Mouse (Mus musculus) spleen, adult 2 months (tissue): Measurements from ENCODE around the gene Fam129c. TPM values are rescaled to one million over a fixed set of nuclear protein-coding genes. Genes with fewer than 3 reads are reported as not detected.

Experiments used
- DNase-seq, 2 experiments: peaks; one replicate each; pipeline versions ENCODE4 v3.0.0 to v3.0.0-alpha.2; 2012 to 2021; ENCODE audit warnings: low spot score in 2 of 2, low read depth in 1 of 2
- H3K27ac ChIP-seq: fragments of 200-500 bp; 2 replicates; pipeline ENCODE4 v1.5.1; 2012; ENCODE audit warnings: low read length, inconsistent platforms; ENCODE audit not compliant: insufficient read depth
- H3K27me3 ChIP-seq: fragments of 200-500 bp; 2 replicates; pipeline ENCODE4 v1.6.1; 2012; ENCODE audit warnings: mild to moderate bottlenecking, moderate library complexity, low read length, inconsistent platforms; ENCODE audit not compliant: control insufficient read depth, insufficient read depth
- H3K36me3 ChIP-seq: fragments of 200-500 bp; 2 replicates; pipeline ENCODE4 v1.6.1; 2012; ENCODE audit warnings: mild to moderate bottlenecking, low read length, inconsistent platforms; ENCODE audit not compliant: control insufficient read depth, insufficient read depth
- H3K4me1 ChIP-seq: fragments of 200-500 bp; 2 replicates; pipeline ENCODE4 v1.6.1; 2011; ENCODE audit warnings: inconsistent platforms; ENCODE audit not compliant: control insufficient read depth, insufficient read depth, insufficient read length
- H3K4me3 ChIP-seq: fragments of 200-500 bp; 2 replicates; pipeline ENCODE4 v1.5.1; 2011; ENCODE audit warnings: mild to moderate bottlenecking, inconsistent platforms; ENCODE audit not compliant: insufficient read depth, insufficient read length; ENCODE audit errors: extremely low read depth
- CTCF ChIP-seq: fragments of 200-500 bp; IDR thresholded peaks from 2 replicates; pipeline ENCODE4 v1.5.1; 2011; ENCODE audit warnings: mild to moderate bottlenecking, inconsistent platforms; ENCODE audit not compliant: insufficient read depth, insufficient read length, insufficient replicate concordance; ENCODE audit errors: extremely low read depth
- POLR2A ChIP-seq: fragments of 200-500 bp; IDR thresholded peaks from 2 replicates; pipeline ENCODE4 v1.6.1; 2011; ENCODE audit warnings: low read depth, low read length, inconsistent platforms
- WGBS: fragments of 180-500 bp; shearing (Covaris S2); methylation state at CpG from one replicate; pipeline ENCODE4 v1.1.7; 2018; 5-methylcytosine and 5-hydroxymethylcytosine counted together
- polyA plus RNA-seq: library from polyadenylated mRNA; depleted of rRNA; stranded (reverse); fragments of >200 nt; gene quantifications from 2 replicates; pipeline ENCODE4 v1.2.3, GENCODE M21; 2012

The Fam129c gene
- polyA plus RNA-seq, 1 experiment = 115 TPM

DNA sequence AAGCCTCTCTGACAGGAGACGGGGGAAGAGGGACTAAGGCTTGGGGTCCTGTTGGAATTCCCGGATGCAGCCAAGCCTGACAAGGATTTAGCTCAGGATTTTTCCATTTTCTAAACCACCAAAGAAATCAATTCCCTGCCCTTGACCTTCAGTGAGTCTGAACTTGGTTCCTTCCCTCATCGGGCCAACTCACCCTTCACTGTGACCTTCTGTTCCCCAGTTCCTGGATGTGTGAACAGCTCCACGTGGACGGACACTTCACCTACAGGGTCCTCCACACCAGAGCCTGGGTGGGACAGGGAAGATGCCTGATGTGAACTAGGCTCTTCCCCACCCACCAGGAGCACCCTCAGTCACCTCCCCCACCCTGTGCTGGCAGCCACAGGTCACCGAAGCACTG lies 33.3 kb downstream of the Fam129c start:
- no peaks in the 10 kb centered on the region; the same call in 1 of the 2 replicates for H3K27me3 ChIP-seq
- H3K4me1 ChIP-seq = peaks cover 26% of the 10 kb centered on the region
- H3K4me3 ChIP-seq = no peak overlapping the region
- TF ChIP-seq CTCF (no peak), POLR2A (no peak)
- H3K36me3 ChIP-seq = 0 out of 2 replicates have a peak, but pooled peaks cover 1% of the 10 kb centered on the region
- WGBS = 71% methylated on average over 6 of the region's 6 CpGs
- H3K27ac ChIP-seq = no peak overlapping the region
- DNase-seq = no peak

DNA sequence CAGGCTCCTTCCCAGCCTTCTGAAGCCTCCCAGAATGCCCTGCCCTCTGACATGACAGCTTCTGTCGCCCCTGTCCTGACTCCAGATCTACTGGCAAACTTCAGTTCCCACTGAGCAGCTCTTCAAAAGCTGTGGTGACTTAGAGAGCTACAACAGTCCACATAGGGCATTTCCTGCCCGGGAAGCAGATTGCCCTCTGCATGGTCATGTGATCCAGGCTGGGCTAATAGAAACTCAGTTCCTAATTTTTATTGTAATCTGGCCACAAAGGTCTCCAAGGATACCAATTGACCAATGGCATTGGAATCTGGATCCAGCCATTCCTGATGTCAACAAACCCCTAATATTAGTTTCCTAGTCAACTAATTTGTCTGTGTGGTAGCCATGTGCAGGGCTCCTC lies 34.4 kb downstream of the Fam129c start:
- Histone ChIP-seq H3K36me3 (no peaks in the 10 kb centered on the region), H3K27ac (no peak overlapping the region), H3K27me3 (no peaks in the 10 kb centered on the region; the same call in 1 of the 2 replicates), H3K4me1 (peaks cover 26% of the 10 kb centered on the region), H3K4me3 (no peak overlapping the region)
- DNase-seq = no peak
- no peak for TF ChIP-seq CTCF
- no peak for TF ChIP-seq POLR2A
- 48% methylated on average over 2 of the region's 2 CpGs for WGBS

DNA sequence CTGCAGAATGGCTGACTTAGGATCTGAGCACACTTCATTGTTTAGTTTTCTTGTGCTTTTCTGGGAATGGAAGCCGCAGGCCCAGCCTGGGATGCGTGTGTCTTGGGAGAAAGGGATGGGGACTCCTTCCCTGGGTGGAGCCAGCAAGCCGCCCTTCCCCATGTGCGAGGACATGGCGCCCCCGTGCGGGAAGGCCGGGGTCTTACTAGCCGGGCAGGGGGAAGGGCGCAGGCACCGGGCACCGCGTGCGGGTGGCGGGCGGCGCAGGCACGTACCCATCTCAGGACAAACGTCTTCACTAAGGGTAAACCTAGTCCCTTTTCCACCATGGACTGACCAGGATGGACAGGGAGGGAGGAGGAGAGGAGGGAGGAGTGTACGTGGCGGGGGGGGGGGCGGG lies 35.7 kb downstream of the Fam129c start:
- no peak overlapping the region for H3K27ac ChIP-seq
- H3K4me3 ChIP-seq = peak overlapping the region; percentile 17; the same call in 1 of the 2 replicates
- TF ChIP-seq POLR2A = no peak
- peak; percentile 85 for TF ChIP-seq CTCF
- 3% methylated on average over 19 of the region's 22 CpGs for WGBS
- H3K36me3 ChIP-seq = no peaks in the 10 kb centered on the region
- H3K4me1 ChIP-seq = peaks cover 20% of the 10 kb centered on the region
- no peaks in the 10 kb centered on the region; the same call in 1 of the 2 replicates for H3K27me3 ChIP-seq
- DNase-seq = peak; percentile 26 to 81

DNA sequence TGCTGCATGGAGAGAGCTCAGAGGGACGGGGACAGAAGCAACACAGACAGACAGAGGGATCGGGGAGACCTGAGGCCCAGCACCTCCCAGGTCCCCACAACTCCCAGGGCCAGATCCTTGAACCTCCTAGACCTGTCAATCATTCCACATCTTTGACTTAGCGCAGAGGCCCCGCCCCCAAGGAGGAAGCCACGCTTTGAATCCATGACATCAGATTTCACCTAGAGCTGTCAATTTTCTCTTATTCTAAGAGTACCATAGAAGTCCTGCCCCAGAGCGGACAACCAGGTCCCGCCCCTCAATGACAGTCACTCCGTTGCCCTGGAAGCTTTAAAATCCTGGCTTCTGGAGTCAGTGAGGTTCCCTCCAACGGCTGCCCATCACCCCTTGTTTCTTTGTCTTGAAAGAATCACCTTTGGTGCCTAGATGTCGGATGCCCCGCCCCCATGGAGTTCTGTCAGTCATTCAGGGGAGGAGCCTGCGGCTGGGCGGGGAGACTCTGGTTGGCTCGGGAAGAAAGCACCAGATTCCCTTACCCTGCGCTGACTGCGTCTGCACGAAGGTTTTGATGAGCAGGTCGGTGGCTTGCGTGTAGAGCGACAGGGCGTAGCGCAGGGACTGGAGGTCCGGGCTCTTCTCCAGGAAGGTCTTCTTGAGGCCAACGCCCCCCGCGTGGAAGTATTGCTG lies 36.7 kb downstream of the Fam129c start:
- H3K36me3 ChIP-seq = no peaks in the 10 kb centered on the region
- 7% methylated on average over 26 of the region's 26 CpGs for WGBS
- TF ChIP-seq CTCF = no peak
- TF ChIP-seq POLR2A = no peak
- no peak overlapping the region for H3K4me3 ChIP-seq
- peak in 1 of 2 experiments; percentile 58 for DNase-seq
- H3K27me3 ChIP-seq = no peaks in the 10 kb centered on the region; the same call in 1 of the 2 replicates
- H3K4me1 ChIP-seq = peaks cover 11% of the 10 kb centered on the region
- no peak overlapping the region for H3K27ac ChIP-seq

DNA sequence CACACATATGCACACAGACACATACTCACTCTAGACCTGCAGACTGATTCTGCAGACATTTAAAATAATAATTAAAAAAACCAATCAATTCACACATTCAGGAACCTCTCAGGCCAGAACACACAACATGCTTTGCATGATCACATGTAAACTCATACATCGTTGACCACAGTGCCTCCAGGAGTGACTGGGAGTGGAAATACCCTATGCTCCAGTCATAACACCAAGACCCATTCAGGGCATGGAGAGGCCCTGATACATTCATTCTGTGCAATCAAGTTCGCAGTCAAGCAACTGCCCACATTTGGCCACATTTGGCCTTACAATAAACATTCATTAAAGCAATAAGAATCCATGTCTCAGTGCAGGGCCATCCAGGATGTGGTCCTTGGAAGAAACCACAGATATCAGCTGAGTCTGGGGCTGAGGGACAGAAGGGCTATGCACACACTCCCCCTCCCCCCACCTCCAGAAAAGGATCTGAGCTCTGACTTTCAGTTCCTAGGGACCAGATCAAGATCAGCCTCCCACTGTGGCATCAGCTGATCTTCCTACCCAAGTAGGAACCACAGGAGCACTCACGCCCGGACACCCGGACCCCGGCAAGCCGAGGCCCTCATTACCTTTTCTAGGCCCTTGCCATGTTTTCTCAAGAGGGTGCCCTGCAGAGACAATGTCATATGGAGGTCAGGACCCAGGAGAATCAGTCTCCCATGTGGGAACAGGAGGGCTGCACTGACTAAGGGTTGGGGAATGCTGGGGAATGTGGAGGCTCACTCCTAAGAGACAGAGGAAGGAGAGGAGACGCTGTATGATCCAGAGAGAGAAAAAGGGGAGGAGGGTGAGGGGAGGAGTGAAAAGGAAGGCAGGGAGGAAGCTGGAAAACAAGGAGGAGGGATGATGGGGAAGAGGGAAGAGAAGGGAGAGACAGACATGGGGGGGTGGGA lies 40.0 kb downstream of the Fam129c start:
- no peak overlapping the region for H3K4me3 ChIP-seq
- WGBS = 78% methylated on average over 8 of the region's 8 CpGs

DNA sequence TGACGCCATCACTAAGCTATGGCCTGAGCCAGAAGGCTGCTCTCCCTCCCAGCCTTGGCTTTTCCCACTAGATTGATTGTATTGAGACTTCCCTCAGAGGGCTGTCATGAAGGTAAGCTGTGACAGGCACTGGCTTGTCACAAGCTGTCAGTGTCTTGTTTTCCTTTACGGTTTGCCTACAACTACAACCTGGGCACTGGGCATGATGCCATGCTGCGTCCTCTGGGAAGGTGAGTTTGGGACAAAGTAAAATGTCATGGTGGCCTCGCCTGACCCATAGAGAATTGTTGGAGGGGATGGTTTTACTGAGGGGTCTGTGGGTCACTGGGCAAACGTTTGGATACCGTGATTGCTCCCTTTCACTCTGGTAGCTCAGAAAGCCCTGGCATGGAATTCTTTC lies 40.9 kb downstream of the Fam129c start:
- Histone ChIP-seq H3K36me3 (no peaks in the 10 kb centered on the region), H3K4me3 (no peak overlapping the region), H3K27me3 (no peaks in the 10 kb centered on the region), H3K27ac (no peak overlapping the region), H3K4me1 (peaks cover 4% of the 10 kb centered on the region; the same call in 1 of the 2 replicates)
- TF ChIP-seq POLR2A (no peak), CTCF (no peak)
- no peak for DNase-seq
- 91% methylated on average over 6 of the region's 6 CpGs for WGBS

More for the DNA sequence above, 40.0 kb downstream of the Fam129c start:
- no peak for DNase-seq
- H3K36me3 ChIP-seq = no peaks in the 10 kb centered on the region
- H3K4me1 ChIP-seq = peaks cover 4% of the 10 kb centered on the region; the same call in 1 of the 2 replicates
- H3K27ac ChIP-seq = no peak overlapping the region
- no peaks in the 10 kb centered on the region for H3K27me3 ChIP-seq
- TF ChIP-seq CTCF (no peak), POLR2A (no peak)
